Mouse (Mus musculus): Measurements from ENCODE around the gene Ddx58.

Gene Ddx58

GRCm38 (mm10) chr4:40234256-40234655, 5.4 kb downstream of the Ddx58 start:
- no peak for DNase-seq (ENCODE audit: low read depth in 2 of 2, low spot score in 2 of 2)

GRCm38 (mm10) chr4:40233062-40233664, 6.5 kb downstream of the Ddx58 start:
- no peak for DNase-seq (ENCODE audit: low read depth in 2 of 2, low spot score in 2 of 2)

GRCm38 (mm10) chr4:40229723-40230122, 9.9 kb downstream of the Ddx58 start:
- DNase-seq (ENCODE audit: low read depth in 2 of 2, low spot score in 2 of 2): no peak

GRCm38 (mm10) chr4:40227886-40228285, 11.7 kb downstream of the Ddx58 start:
- no peak for DNase-seq (ENCODE audit: low read depth in 2 of 2, low spot score in 2 of 2)

- no peak for DNase-seq (ENCODE audit: low read depth in 2 of 2, low spot score in 2 of 2)
Observed at GRCm38 (mm10) chr4:40227131-40227530, 12.5 kb downstream of the Ddx58 start.

- no peak for DNase-seq (ENCODE audit: low read depth in 2 of 2, low spot score in 2 of 2)
Observed at GRCm38 (mm10) chr4:40226095-40226494, 13.5 kb downstream of the Ddx58 start.

- DNase-seq (ENCODE audit: low read depth in 2 of 2, low spot score in 2 of 2): no peak
Observed at GRCm38 (mm10) chr4:40221876-40222585, 17.6 kb downstream of the Ddx58 start.

GRCm38 (mm10) chr4:40221004-40221760, 18.4 kb downstream of the Ddx58 start:
- DNase-seq (ENCODE audit: low read depth in 2 of 2, low spot score in 2 of 2): no peak

- DNase-seq (ENCODE audit: low read depth in 2 of 2, low spot score in 2 of 2): no peak
Observed at GRCm38 (mm10) chr4:40220437-40220836, 19.2 kb downstream of the Ddx58 start.

GRCm38 (mm10) chr4:40218382-40218781, 21.2 kb downstream of the Ddx58 start:
- peak in 1 of 2 experiments; percentile 41 for DNase-seq (ENCODE audit: low read depth in 2 of 2, low spot score in 2 of 2)

- DNase-seq (ENCODE audit: low read depth in 2 of 2, low spot score in 2 of 2): no peak
Observed at GRCm38 (mm10) chr4:40217910-40218309, 21.7 kb downstream of the Ddx58 start.

- no peak for DNase-seq (ENCODE audit: low read depth in 2 of 2, low spot score in 2 of 2)
Observed at GRCm38 (mm10) chr4:40212177-40212576, 27.5 kb downstream of the Ddx58 start.

GRCm38 (mm10) chr4:40207701-40208100, 31.9 kb downstream of the Ddx58 start:
- DNase-seq (ENCODE audit: low read depth in 2 of 2, low spot score in 2 of 2): no peak

- no peak for DNase-seq (ENCODE audit: low read depth in 2 of 2, low spot score in 2 of 2)
Observed at GRCm38 (mm10) chr4:40205231-40205903, 34.3 kb downstream of the Ddx58 start.

GRCm38 (mm10) chr4:40204374-40204773, 35.3 kb downstream of the Ddx58 start:
- DNase-seq (ENCODE audit: low read depth in 2 of 2, low spot score in 2 of 2): no peak

GRCm38 (mm10) chr4:40202205-40202604, 37.4 kb downstream of the Ddx58 start:
- no peak for DNase-seq (ENCODE audit: low read depth in 2 of 2, low spot score in 2 of 2)

- no peak for DNase-seq (ENCODE audit: low read depth in 2 of 2, low spot score in 2 of 2)
Observed at GRCm38 (mm10) chr4:40195336-40195735, 44.3 kb downstream of the Ddx58 start.

GRCm38 (mm10) chr4:40193461-40193860, 46.2 kb downstream of the Ddx58 start:
- no peak for DNase-seq (ENCODE audit: low read depth in 2 of 2, low spot score in 2 of 2)

- no peak for DNase-seq (ENCODE audit: low read depth in 2 of 2, low spot score in 2 of 2)
Observed at GRCm38 (mm10) chr4:40192246-40192645, 47.4 kb downstream of the Ddx58 start.

GRCm38 (mm10) chr4:40187956-40188355, 51.7 kb downstream of the Ddx58 start:
- no peak for DNase-seq (ENCODE audit: low read depth in 2 of 2, low spot score in 2 of 2)

- DNase-seq (ENCODE audit: low read depth in 2 of 2, low spot score in 2 of 2): no peak
Observed at GRCm38 (mm10) chr4:40184470-40184869, 55.2 kb downstream of the Ddx58 start.

GRCm38 (mm10) chr4:40183781-40184180, 55.8 kb downstream of the Ddx58 start:
- no peak for DNase-seq (ENCODE audit: low read depth in 2 of 2, low spot score in 2 of 2)
